Mouse (Mus musculus) inflammation-experienced regulatory T-cells (primary cell): Measurements from ENCODE around the gene Slc8a1. TPM values are rescaled to one million over a fixed set of nuclear protein-coding genes. Genes with fewer than 3 reads are reported as not detected.

Experiments
- polyA plus RNA-seq, 2 experiments: library from polyadenylated mRNA; unstranded; fragments of 100-300 nt; shearing (Covaris generic); gene quantifications; one replicate each; pipeline ENCODE4 v1.2.1; 2017

Gene Slc8a1
- under 1 TPM; 0.06 to 0.56 TPM for polyA plus RNA-seq

DNA sequence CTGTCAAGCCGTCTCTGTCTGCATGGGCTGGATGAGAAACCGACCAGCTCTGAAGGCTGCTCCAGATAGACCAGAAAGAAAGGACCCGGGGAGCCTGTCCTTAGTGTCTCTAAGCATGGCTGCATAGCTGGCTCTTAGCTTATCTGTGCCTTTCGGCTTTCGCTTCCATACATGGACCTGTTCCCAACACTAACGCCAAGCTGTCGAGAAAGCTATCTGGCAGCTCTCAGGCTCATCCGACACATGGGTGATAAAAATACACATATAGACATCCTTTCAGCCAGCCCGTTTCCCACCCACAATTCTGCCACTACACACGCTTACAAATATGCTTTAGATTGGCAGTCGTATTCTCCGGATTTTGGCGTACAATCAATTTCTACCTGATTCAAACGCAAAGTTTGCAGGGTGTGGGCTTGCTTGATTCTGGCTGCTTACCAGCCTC lies at the start of gene Slc8a1:
Slc8a1 (minus strand) TSS at position 67 of the 445 bp plus-strand sequence.

DNA sequence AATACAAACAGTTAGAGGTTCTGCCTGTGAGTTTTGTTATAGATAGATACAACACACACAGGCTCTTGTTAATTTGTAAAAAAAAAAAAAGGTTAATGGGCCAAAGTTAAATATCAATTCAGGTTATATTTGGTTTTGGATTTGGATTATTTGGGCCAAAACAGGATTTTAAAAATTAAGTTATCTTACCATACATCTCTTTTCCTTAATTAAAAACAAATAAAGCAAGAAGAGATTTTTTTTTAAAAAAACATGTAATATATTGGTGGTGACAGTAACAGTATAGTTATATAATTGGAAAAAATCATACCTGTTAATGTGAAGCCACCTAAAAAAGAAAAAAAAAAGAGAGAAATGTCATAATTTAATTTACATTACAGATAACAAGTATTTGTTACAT lies 296.7 kb downstream of the Slc8a1 start, which contains the start of gene Gm11096:
Gm11096 (plus strand) TSS at position 301 of the 400 bp plus-strand sequence.

